Mouse (Mus musculus): ENCODE data around the gene Olfr338. TPM values are rescaled to one million over a fixed set of nuclear protein-coding genes. Genes with fewer than 3 reads are reported as not detected.
"Not testable (repeated sequence)": the region's sequence is repeated elsewhere in the genome, so short reads cannot be mapped to it uniquely, and the experiment has no call there.

Gene Olfr338
- polyA plus RNA-seq (2016; fragmentation: Nextera tagmentation; extraction: Ambion mirVana): not detected in 2 replicates

GRCm38 (mm10) chr2:36373219-36373618 is at the start of gene Olfr338:
Olfr338 (plus strand) TSS chr2:36373519.
- no peaks in the 10 kb centered on the region for H3K27me3 ChIP-seq (ENCODE audit: insufficient read depth, poor library complexity, severe bottlenecking)
- H3K9me3 ChIP-seq: peaks cover 6% of the 10 kb centered on the region; the same call in 1 of the 2 replicates
- DNase-seq (ENCODE audit: low spot score): no peak
- no peaks in the 10 kb centered on the region for H3K4me1 ChIP-seq
- no peak within 1 kb of the TSS for H3K4me3 ChIP-seq
- no peaks in the 10 kb centered on the region for H3K36me3 ChIP-seq
- H3K27ac ChIP-seq: no peak within 1 kb of the TSS

GRCm38 (mm10) chr2:36415174-36415573 is 41.9 kb downstream of the Olfr338 start:
- H3K27ac ChIP-seq; H3K27me3 ChIP-seq (ENCODE audit: insufficient read depth, poor library complexity, severe bottlenecking); H3K36me3 ChIP-seq; H3K4me1 ChIP-seq; H3K9me3 ChIP-seq; DNase-seq (ENCODE audit: low spot score); H3K4me3 ChIP-seq: not testable (repeated sequence)
- 77% methylated on average over 3 of the region's 3 CpGs for WGBS

- WGBS: 79% methylated on average over 7 of the region's 7 CpGs
- not testable (repeated sequence) for DNase-seq (ENCODE audit: low spot score); H3K4me3 ChIP-seq; H3K27ac ChIP-seq; H3K36me3 ChIP-seq; H3K9me3 ChIP-seq; H3K27me3 ChIP-seq (ENCODE audit: insufficient read depth, poor library complexity, severe bottlenecking); H3K4me1 ChIP-seq
These were observed 42.3 kb downstream of the Olfr338 start for GRCm38 (mm10) chr2:36415591-36415990.

- DNase-seq (ENCODE audit: low spot score): no peak
- Histone ChIP-seq H3K27me3 (ENCODE audit: insufficient read depth, poor library complexity, severe bottlenecking) (no peaks in the 10 kb centered on the region), H3K4me1 (no peaks in the 10 kb centered on the region), H3K4me3 (no peak within 1 kb of the TSS), H3K9me3 (peaks cover 6% of the 10 kb centered on the region; the same call in 1 of the 2 replicates), H3K36me3 (no peaks in the 10 kb centered on the region), H3K27ac (no peak within 1 kb of the TSS)
- WGBS: 81% methylated on average over 3 of the region's 3 CpGs
These were observed 45.3 kb downstream of the Olfr338 start, which contains the start of gene Olfr339 for GRCm38 (mm10) chr2:36418647-36419046. Olfr339 (plus strand) TSS chr2:36418947.

Other genes starting within 250 kb of the Olfr338 start
- 29.9 and 35.0 TPM in 2 replicates for gene Mrrf, start 237.1 kb upstream of the Olfr338 start, polyA plus RNA-seq (2016; fragmentation: Nextera tagmentation; extraction: Ambion mirVana)
- gene Rbm18, start 236.7 kb upstream of the Olfr338 start, polyA plus RNA-seq (2016; fragmentation: Nextera tagmentation; extraction: Ambion mirVana): 60.0 and 60.7 TPM in 2 replicates
- 12.2 and 16.4 TPM in 2 replicates for gene Ptgs1, start 143.1 kb upstream of the Olfr338 start, polyA plus RNA-seq (2016; fragmentation: Nextera tagmentation; extraction: Ambion mirVana)
- gene Olfr339, start 45.4 kb downstream of the Olfr338 start, polyA plus RNA-seq (2016; fragmentation: Nextera tagmentation; extraction: Ambion mirVana): not detected in 2 replicates
- not detected in 2 replicates for gene Olfr340, start 79.1 kb downstream of the Olfr338 start, polyA plus RNA-seq (2016; fragmentation: Nextera tagmentation; extraction: Ambion mirVana)
- not detected in 2 replicates for gene Olfr341, start 108.9 kb downstream of the Olfr338 start, polyA plus RNA-seq (2016; fragmentation: Nextera tagmentation; extraction: Ambion mirVana)
- gene Olfr342, start 151.5 kb downstream of the Olfr338 start, polyA plus RNA-seq (2016; fragmentation: Nextera tagmentation; extraction: Ambion mirVana): not detected in 2 replicates
- gene Olfr344, start 193.1 kb downstream of the Olfr338 start, polyA plus RNA-seq (2016; fragmentation: Nextera tagmentation; extraction: Ambion mirVana): not detected in 2 replicates